Mouse (Mus musculus): ENCODE results near the gene Tob1. TPM values are rescaled to one million over a fixed set of nuclear protein-coding genes. Genes with fewer than 3 reads are reported as not detected.

Gene Tob1
- total RNA-seq, 4 experiments from 2014 or later = 35.8 to 44.1 (median 39.9) TPM

DNA sequence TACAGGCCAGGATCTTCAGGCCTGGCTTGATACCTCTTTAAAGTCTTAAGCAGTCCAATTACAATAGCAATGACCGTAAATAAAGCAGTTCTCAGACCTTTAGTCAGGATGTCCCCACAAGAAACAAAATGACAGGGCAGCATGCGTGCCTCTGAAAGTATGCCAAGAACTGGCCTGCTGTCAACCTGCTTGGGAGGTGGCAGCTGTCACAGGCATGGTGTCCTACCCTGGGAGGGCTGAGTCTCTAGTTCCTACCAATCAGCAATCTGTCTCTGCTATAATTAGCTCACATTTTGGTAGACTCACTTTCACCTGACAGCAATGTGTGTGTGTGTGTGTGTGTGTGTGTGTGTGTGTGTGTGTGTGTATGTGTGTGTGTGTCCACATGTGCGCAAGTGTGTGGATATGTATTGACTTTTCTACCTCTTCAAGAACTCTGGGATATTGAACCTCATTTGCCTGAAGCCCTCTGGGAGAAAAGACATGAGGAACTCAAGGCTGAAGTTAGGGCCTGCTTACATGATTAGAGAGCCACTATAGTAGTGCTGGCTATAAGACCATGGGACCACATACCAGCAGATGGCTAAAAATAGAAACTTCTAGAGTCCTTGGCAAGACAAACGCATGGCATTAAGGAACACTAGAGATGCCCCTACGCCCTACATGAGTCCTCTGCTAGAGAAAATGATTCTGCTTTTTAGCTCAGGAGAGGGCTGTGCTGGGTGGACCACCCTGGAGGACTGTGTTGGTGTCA lies 18.1 kb downstream of the Tob1 start:
- DNase-seq (ENCODE audit: low spot score in 2 of 2) = no peak

DNA sequence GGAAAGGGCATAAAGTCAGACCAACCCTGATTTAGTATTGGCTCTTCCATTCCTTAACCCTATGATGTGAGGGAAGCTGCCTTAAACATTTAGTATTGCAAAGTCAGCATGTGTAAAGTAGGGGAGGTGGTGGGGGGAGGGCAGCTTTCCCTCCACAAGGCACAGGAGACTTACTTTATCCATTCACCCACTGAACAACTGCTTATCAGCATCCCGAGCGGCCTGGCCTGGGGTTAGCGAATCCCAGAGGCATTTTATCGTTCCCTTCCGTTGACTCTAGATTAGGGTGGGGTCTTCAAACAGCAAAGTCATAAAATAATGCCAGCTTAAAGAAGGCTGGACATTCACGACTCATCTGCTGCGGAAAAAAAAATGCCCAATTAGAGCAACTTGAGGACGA lies 19.0 kb downstream of the Tob1 start:
- DNase-seq (ENCODE audit: low spot score in 2 of 2) = no peak

DNA sequence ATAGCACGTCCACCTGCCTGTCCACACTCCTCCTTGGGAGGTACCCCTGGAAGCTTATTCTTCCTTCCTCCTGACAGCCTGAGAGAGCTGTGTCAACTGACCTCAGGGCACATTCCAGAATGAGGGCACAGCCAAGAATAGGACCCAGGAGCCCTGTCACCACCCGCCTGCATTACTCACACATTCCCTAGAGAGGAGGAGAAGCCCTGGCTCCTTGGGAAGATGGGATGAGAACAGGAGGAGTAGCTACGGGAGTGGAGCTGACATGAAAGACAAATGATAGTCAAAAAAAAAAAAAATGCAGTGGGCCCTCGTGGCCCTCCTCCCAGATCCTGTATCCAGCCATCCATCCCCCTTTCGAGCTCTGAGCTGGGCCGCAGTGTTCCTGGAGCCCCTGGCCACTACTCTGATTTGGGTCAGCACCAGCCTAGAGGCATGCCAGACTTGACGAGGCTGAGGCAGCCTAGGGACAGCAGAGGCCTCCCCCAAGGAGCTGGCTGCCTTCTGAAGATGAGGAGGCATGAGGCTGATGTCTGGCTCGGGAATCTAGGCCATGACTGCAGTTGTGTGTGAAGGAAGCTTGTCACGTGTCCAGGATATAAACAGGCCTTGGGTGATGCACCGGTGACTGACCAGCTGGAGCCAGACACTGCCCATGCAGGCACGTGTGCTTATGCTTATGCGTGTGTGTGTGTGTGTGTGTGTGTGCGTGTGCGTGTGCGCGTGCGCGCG lies 20.7 kb downstream of the Tob1 start:
- no peak for DNase-seq (ENCODE audit: low spot score in 2 of 2)

- peak; percentile 46 to 74 for DNase-seq (ENCODE audit: low spot score in 2 of 2)
Measured at GRCm38 (mm10) chr11:94233405-94233804, 22.2 kb downstream of the Tob1 start.

GRCm38 (mm10) chr11:94234380-94234779 lies 23.1 kb downstream of the Tob1 start:
- DNase-seq (ENCODE audit: low spot score in 2 of 2) = no peak

- DNase-seq (ENCODE audit: low spot score in 2 of 2) = no peak
Measured at GRCm38 (mm10) chr11:94234857-94235256, 23.6 kb downstream of the Tob1 start.

DNA sequence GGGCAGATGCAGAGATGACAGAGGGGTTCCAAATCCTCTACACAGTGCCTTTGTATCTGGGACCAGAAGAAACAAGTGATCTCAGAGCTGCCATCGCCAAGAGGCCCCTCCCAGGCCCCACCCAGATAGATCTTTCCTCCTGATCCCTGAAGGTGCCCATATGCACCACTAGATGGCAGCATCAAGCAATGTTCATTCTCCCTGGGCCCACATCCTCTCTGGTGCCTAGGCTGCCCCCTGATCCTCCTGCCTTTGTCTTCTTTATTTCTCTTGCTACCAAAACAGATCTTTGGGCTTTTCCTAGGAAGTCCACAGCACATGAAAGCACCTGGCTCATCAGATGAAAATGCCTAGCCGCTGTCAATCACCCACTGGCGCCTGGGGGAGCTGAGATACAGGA lies 24.8 kb downstream of the Tob1 start:
- peak; percentile 79 to 80 for DNase-seq (ENCODE audit: low spot score in 2 of 2)

- DNase-seq (ENCODE audit: low spot score in 2 of 2) = no peak
Measured at GRCm38 (mm10) chr11:94238786-94239185, 27.5 kb downstream of the Tob1 start.

DNA sequence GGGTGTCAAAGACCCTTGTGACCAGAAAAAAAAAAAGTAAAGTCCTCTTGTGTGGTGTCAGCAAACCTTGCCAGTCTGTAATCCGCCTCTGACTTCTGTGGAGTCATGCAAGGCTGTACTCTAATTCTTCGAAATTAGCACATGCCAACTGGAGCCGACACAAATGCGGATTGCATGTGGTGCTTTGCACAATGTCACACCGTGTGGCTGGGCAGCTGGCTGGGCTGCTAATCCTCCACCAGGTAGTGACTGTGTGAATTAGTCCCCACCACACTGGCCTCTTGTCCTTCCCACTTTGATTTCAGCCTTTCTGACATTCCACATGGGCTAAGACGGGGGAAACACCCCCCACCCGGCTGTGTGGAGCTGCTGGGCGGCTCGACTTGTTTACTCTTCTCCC lies 28.5 kb downstream of the Tob1 start:
- DNase-seq (ENCODE audit: low spot score in 2 of 2) = no peak

DNA sequence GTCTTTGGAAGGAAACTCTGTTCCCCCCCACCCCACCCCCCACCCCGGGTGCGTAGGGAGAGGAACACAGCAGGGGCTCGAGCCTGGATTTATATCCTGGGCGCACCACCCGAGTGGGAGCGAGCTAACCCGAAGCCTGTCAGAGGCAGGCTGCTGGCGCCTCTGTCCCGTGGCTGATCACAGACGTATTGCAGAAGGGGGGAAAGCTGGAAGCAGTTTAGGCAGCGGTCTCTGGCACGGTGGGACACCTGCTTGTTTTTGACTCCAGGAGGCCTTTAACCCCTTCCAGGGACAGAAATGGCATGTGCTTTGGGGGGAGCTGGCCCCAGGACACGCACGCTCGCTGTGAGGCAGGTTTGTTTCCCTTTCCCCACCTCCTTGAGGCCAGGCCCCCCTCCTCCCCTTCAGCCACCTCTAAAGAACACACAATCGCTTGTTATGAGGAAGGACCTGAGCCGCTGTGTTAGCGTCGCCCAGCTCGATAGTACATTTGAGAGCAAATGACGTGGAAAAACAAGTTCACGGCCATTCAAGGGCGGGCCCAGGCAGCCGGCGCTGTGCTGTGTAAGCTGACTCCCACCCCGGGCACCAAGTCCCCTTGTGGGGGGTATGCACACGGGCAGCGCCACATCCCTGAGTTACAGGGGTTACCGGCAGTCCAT lies 31.6 kb downstream of the Tob1 start:
- DNase-seq (ENCODE audit: low spot score in 2 of 2) = no peak

- DNase-seq (ENCODE audit: low spot score in 2 of 2) = no peak
Measured at GRCm38 (mm10) chr11:94243422-94244180, 32.3 kb downstream of the Tob1 start.

- no peak for DNase-seq (ENCODE audit: low spot score in 2 of 2)
Measured at GRCm38 (mm10) chr11:94244385-94244784, 33.1 kb downstream of the Tob1 start.

DNA sequence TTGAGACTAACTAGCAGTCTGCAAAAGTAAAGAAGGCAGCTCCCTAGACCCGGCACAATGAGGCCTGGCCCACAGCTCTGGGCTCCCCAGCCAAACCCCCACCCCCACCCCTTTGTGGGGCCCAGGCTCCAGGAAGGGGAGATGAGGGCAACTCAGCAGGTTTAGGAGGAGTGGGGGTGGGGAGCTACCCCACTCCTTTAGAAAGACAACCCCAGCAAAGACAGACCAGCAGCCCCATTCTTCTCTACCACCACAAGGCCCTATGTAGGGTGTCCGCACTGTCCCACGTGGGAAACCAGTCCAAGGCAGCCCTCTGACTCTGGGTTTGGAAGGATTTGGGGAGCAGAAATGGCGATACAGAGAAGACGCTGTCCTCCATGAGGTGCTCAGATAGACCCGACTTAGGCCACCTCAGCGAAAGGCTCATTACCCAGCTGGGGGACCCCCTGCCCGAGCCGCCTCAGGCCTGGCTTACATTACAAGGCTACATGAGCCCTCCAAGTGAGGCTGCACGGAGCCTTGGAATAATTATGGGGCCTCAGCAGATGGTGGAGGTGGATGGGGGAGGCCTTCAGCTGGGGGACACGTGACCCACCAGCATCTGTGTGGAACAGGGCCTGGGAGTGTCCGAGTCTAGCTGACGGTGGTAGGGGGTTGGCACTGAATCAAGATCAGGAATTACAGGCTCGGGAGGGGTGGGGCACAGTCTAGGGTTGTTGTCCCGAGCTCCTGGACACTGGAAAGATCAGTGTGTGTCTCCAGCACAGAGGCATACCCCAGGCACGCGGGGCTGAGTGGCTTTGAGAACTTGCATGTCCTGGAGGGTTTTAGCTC lies 34.9 kb downstream of the Tob1 start, which contains the start of gene Wfikkn2:
TSS of gene Wfikkn2 (minus strand) at position 51 of the 834 bp plus-strand sequence.
- DNase-seq (ENCODE audit: low spot score in 2 of 2) = no peak

GRCm38 (mm10) chr11:94246789-94247061 lies 35.5 kb downstream of the Tob1 start:
- DNase-seq (ENCODE audit: low spot score in 2 of 2) = no peak

DNA sequence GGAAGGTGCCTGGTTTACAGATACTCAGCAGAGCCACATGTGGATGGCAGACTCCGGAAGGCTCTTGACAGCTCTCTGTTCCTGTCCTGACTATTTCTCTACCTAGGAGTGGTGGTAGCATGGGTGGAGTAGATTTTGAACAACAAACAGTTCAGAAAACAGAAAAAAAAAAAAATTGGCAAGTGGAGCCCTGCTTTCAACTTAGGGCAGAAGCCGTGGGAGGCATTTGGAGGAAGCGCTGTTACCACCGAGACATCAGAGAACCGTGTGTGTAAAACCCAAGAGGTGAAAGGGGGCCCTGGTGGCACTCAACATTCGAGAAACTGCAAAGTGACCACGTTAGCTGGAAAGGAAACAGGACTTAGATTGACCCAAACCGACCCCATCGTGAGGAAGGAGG lies 41.9 kb downstream of the Tob1 start:
- DNase-seq (ENCODE audit: low spot score in 2 of 2) = no peak

DNA sequence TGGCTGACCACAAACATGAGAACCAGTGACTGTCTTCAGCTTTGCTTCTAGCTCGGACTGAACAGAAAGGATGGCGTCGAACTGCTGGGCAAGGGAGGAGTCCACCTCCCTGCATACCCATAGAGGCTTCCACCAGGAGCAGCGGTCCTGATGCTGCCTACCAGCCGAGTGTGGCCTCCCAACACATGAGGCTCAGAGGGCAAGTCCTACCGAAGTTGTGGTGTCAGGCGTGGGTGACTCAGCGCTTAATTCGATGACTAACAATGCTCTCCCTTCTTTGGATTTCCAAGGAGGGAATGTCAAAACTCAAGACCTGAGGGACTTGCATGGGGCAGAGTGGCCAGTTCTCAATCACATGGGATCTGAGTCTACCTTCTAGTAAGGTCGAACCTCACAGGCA lies 42.4 kb downstream of the Tob1 start:
- no peak for DNase-seq (ENCODE audit: low spot score in 2 of 2)

DNA sequence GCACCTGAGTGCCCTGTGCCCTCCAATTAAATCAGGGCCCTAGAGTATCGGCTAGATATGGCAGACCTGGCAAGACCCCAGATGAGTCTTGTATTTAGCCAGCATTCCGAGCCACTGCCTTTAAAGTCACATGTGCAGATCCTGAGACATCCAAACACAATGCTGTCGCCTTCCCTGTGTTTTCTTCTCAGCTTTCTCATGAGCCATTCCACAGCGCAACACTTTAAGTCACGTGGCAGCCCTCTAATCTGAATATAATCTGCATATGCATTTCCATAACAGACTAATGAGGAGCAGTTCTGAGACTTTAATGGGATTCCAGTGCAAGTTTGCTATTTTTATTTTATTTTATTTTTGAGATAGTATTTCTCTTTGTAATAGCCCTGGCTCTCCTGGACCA lies 44.5 kb downstream of the Tob1 start:
- no peak for DNase-seq (ENCODE audit: low spot score in 2 of 2)

GRCm38 (mm10) chr11:94257987-94258386 lies 46.7 kb downstream of the Tob1 start:
- no peak for DNase-seq (ENCODE audit: low spot score in 2 of 2)

DNA sequence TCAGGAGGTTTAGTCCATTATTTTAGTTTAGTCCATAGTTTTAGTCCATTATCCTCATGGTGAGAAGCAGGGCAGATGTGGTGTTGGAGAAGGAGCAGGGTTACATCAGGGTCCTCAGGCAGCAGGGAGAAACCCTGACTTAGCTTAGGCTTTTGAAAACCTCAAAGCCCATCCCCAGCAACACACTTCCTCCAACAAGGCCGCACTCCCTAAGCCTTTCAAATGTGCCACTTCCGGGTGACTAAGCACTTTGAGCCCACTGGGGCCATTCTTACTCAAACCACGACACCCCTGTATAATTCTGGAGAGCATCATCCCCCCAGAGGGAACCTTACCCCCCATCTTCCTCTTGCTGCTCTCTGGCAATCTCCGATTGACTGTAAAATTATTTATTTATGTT lies 48.6 kb downstream of the Tob1 start:
- DNase-seq (ENCODE audit: low spot score in 2 of 2) = no peak

GRCm38 (mm10) chr11:94261585-94262370 lies 50.5 kb downstream of the Tob1 start:
- DNase-seq (ENCODE audit: low spot score in 2 of 2) = no peak
